Mouse (Mus musculus) small intestine, adult 2 months (tissue): ENCODE measurements around the gene Zmym5.
"Not testable (repeated sequence)": the region's sequence is repeated elsewhere in the genome, so short reads cannot be mapped to it uniquely, and the experiment has no call there.

Experiments used
- CTCF ChIP-seq: fragments of 200-500 bp; IDR thresholded peaks from 2 replicates; pipeline ENCODE4 v1.5.1; 2012; ENCODE audit warnings: low read depth, mild to moderate bottlenecking, control low read depth, inconsistent platforms, low read length, moderate library complexity, mixed read lengths; ENCODE audit not compliant: insufficient replicate concordance, insufficient read length; ENCODE audit errors: extremely low read depth
- POLR2A ChIP-seq: fragments of 200-500 bp; IDR thresholded peaks from 2 replicates; pipeline ENCODE4 v1.6.1; 2012; ENCODE audit warnings: low read depth, mild to moderate bottlenecking, control low read depth, inconsistent platforms, low read length, moderate library complexity

DNA sequence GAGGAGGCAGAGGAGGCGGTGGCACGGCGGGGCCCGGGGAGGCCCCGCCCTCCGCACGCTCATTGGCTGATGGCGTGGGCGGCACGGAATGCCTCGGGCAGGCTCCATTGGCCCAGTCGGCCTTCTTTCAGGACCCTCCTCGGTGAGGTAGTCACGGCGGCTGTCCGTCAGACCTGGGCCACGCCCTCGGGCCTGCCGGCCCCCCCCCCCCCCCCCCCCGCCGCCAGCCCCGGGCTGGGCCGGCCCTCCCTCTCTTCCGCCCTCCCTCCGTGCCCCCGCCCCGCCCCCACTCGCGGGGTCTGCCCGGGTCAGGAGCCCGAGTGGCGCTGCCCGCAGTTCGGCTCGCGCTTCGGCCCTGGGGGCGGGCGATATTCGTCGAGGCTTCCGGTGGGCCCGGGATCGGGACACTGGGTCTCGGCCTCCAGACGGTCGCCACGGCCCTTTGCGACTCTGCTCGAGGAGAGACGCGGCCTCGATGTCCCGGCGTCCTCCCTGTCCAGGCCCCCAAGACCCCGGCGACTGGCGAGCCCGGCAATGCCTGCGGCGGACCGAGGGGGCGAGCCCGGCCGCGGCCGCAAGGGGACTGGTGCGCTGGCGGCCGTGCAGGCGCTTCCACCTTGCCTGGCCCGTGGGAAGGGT is at the start of gene Zmym5:
- peak; percentile 32; the same call in 1 of the 2 replicates for TF ChIP-seq POLR2A
- TF ChIP-seq CTCF = not testable (repeated sequence)
